Mouse (Mus musculus): ENCODE data around the gene Gm49661. TPM values are rescaled to one million over a fixed set of nuclear protein-coding genes. Genes with fewer than 3 reads are reported as not detected.

Gm49661 gene
- polyA plus RNA-seq, 1 experiment, result not detected

GRCm38 (mm10) chr8:85007686-85008085 is 38.5 kb upstream of the Gm49661 start:
- no peaks in the 10 kb centered on the region for H3K4me1 ChIP-seq (replicated peaks; ENCODE audit: control insufficient read depth, insufficient read depth, low read length)
- H3K27me3 ChIP-seq (ENCODE audit: control insufficient read depth, insufficient read depth, low read length), result no peaks in the 10 kb centered on the region; the same call in 1 of the 2 replicates
- WGBS, result 32% methylated on average over 25 of the region's 25 CpGs
- H3K27ac ChIP-seq (ENCODE audit: control insufficient read depth, insufficient read depth, low read length), result no peak overlapping the region
- no peak overlapping the region for H3K4me3 ChIP-seq (ENCODE audit: control insufficient read depth, insufficient read depth, low read length)
- no peak for TF ChIP-seq POLR2A (IDR thresholded peaks at IDR 0.05; ENCODE audit: control insufficient read depth, extremely low read depth, insufficient read depth, low read length, poor library complexity)
- peak; percentile 57; the same call in 1 of the 2 replicates for TF ChIP-seq CTCF (IDR thresholded peaks at IDR 0.05; ENCODE audit: borderline replicate concordance, control insufficient read depth, extremely low read depth, insufficient read depth, low read length, poor library complexity)
- no peaks in the 10 kb centered on the region for H3K36me3 ChIP-seq (ENCODE audit: control insufficient read depth, insufficient read depth, low read length)
- DNase-seq, result peak; percentile 32

- WGBS, result 2% methylated on average over 19 of the region's 19 CpGs
- peak; percentile 94 for DNase-seq
- no peak overlapping the region for H3K27ac ChIP-seq (ENCODE audit: control insufficient read depth, insufficient read depth, low read length)
- H3K4me3 ChIP-seq (ENCODE audit: control insufficient read depth, insufficient read depth, low read length), result no peak overlapping the region
- TF ChIP-seq POLR2A (IDR thresholded peaks at IDR 0.05; ENCODE audit: control insufficient read depth, extremely low read depth, insufficient read depth, low read length, poor library complexity) (no peak), CTCF (IDR thresholded peaks at IDR 0.05; ENCODE audit: borderline replicate concordance, control insufficient read depth, extremely low read depth, insufficient read depth, low read length, poor library complexity) (peak; percentile 97)
- no peaks in the 10 kb centered on the region for H3K36me3 ChIP-seq (ENCODE audit: control insufficient read depth, insufficient read depth, low read length)
- no peaks in the 10 kb centered on the region for H3K27me3 ChIP-seq (ENCODE audit: control insufficient read depth, insufficient read depth, low read length)
- peaks cover 5% of the 10 kb centered on the region; the same call in 1 of the 2 replicates for H3K4me1 ChIP-seq (replicated peaks; ENCODE audit: control insufficient read depth, insufficient read depth, low read length)
Measured at GRCm38 (mm10) chr8:84997649-84998295, 28.5 kb upstream of the Gm49661 start.

DNA sequence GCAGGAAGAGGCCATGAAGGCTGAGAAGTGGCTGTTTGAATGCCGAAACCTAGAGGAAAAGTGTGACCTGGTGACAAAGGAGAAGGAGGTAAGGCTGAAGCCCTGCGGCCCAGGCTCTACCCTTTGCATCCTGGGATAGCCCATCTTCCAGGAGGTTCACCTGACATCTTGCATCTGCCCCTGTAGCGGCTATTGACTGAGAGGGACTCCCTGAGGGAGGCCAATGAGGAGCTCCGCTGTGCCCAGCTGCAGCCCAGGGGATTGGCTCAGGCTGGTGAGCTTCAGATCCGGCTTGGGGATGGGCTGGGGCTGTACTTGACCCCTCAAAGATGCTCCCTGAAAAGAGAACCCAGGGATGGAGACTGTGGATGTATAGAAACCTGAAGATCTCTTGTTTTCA is 27.7 kb upstream of the Gm49661 start:
- Histone ChIP-seq H3K4me3 (ENCODE audit: control insufficient read depth, insufficient read depth, low read length) (no peak overlapping the region), H3K27me3 (ENCODE audit: control insufficient read depth, insufficient read depth, low read length) (no peaks in the 10 kb centered on the region), H3K4me1 (replicated peaks; ENCODE audit: control insufficient read depth, insufficient read depth, low read length) (peaks cover 5% of the 10 kb centered on the region; the same call in 1 of the 2 replicates), H3K36me3 (ENCODE audit: control insufficient read depth, insufficient read depth, low read length) (no peaks in the 10 kb centered on the region), H3K27ac (ENCODE audit: control insufficient read depth, insufficient read depth, low read length) (no peak overlapping the region; the same call in 1 of the 2 replicates)
- DNase-seq, result no peak
- TF ChIP-seq CTCF (IDR thresholded peaks at IDR 0.05; ENCODE audit: borderline replicate concordance, control insufficient read depth, extremely low read depth, insufficient read depth, low read length, poor library complexity) (no peak), POLR2A (IDR thresholded peaks at IDR 0.05; ENCODE audit: control insufficient read depth, extremely low read depth, insufficient read depth, low read length, poor library complexity) (no peak)
- 85% methylated on average over 5 of the region's 5 CpGs for WGBS

- no peaks in the 10 kb centered on the region for H3K36me3 ChIP-seq (ENCODE audit: control insufficient read depth, insufficient read depth, low read length)
- TF ChIP-seq CTCF (IDR thresholded peaks at IDR 0.05; ENCODE audit: borderline replicate concordance, control insufficient read depth, extremely low read depth, insufficient read depth, low read length, poor library complexity) (no peak), POLR2A (IDR thresholded peaks at IDR 0.05; ENCODE audit: control insufficient read depth, extremely low read depth, insufficient read depth, low read length, poor library complexity) (no peak)
- peaks cover 9% of the 10 kb centered on the region for H3K4me1 ChIP-seq (replicated peaks; ENCODE audit: control insufficient read depth, insufficient read depth, low read length)
- no peaks in the 10 kb centered on the region for H3K27me3 ChIP-seq (ENCODE audit: control insufficient read depth, insufficient read depth, low read length)
- H3K4me3 ChIP-seq (ENCODE audit: control insufficient read depth, insufficient read depth, low read length), result no peak overlapping the region
- no peak overlapping the region for H3K27ac ChIP-seq (ENCODE audit: control insufficient read depth, insufficient read depth, low read length)
- WGBS, result 91% methylated on average over 25 of the region's 25 CpGs
- no peak for DNase-seq
Measured at GRCm38 (mm10) chr8:84995680-84996079, 26.4 kb upstream of the Gm49661 start.

DNA sequence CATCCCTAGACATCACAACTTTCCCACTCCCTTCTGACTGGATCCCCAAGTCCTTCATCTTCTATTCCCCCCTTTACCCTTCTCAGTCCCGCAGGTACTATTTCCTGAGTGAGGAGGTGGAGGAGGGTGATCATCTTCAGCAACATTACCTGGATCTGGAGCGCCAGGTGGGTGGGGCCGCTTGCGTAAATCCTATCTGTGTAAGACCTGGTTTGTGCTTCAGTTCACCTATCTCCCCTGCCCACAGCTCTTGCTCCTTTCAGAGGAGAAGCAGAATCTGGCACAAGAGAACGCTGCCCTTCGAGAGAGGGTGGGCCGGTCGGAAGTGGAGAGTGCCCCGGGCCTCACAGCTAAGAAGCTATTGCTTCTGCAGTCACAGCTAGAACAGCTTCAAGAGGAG is 25.1 kb upstream of the Gm49661 start:
- no peak overlapping the region for H3K4me3 ChIP-seq (ENCODE audit: control insufficient read depth, insufficient read depth, low read length)
- WGBS, result 97% methylated on average over 9 of the region's 9 CpGs
- H3K27me3 ChIP-seq (ENCODE audit: control insufficient read depth, insufficient read depth, low read length), result no peaks in the 10 kb centered on the region
- H3K27ac ChIP-seq (ENCODE audit: control insufficient read depth, insufficient read depth, low read length), result no peak overlapping the region
- no peaks in the 10 kb centered on the region for H3K36me3 ChIP-seq (ENCODE audit: control insufficient read depth, insufficient read depth, low read length)
- no peak for TF ChIP-seq POLR2A (IDR thresholded peaks at IDR 0.05; ENCODE audit: control insufficient read depth, extremely low read depth, insufficient read depth, low read length, poor library complexity)
- TF ChIP-seq CTCF (IDR thresholded peaks at IDR 0.05; ENCODE audit: borderline replicate concordance, control insufficient read depth, extremely low read depth, insufficient read depth, low read length, poor library complexity), result no peak
- no peak for DNase-seq
- H3K4me1 ChIP-seq (replicated peaks; ENCODE audit: control insufficient read depth, insufficient read depth, low read length), result peaks cover 11% of the 10 kb centered on the region

GRCm38 (mm10) chr8:84990836-84991235 is 21.6 kb upstream of the Gm49661 start:
- Histone ChIP-seq H3K27me3 (ENCODE audit: control insufficient read depth, insufficient read depth, low read length) (no peaks in the 10 kb centered on the region), H3K4me1 (replicated peaks; ENCODE audit: control insufficient read depth, insufficient read depth, low read length) (peaks cover 11% of the 10 kb centered on the region), H3K27ac (ENCODE audit: control insufficient read depth, insufficient read depth, low read length) (no peak overlapping the region), H3K36me3 (ENCODE audit: control insufficient read depth, insufficient read depth, low read length) (no peaks in the 10 kb centered on the region), H3K4me3 (ENCODE audit: control insufficient read depth, insufficient read depth, low read length) (peak overlapping the region; percentile 52)
- 13% methylated on average over 15 of the region's 15 CpGs for WGBS
- no peak for TF ChIP-seq CTCF (IDR thresholded peaks at IDR 0.05; ENCODE audit: borderline replicate concordance, control insufficient read depth, extremely low read depth, insufficient read depth, low read length, poor library complexity)
- TF ChIP-seq POLR2A (IDR thresholded peaks at IDR 0.05; ENCODE audit: control insufficient read depth, extremely low read depth, insufficient read depth, low read length, poor library complexity), result no peak
- no peak for DNase-seq

All from thymus, adult 2 months (tissue).